8 mouse cellular contexts compared by ENCODE assay signal in the genomic region with DNA sequence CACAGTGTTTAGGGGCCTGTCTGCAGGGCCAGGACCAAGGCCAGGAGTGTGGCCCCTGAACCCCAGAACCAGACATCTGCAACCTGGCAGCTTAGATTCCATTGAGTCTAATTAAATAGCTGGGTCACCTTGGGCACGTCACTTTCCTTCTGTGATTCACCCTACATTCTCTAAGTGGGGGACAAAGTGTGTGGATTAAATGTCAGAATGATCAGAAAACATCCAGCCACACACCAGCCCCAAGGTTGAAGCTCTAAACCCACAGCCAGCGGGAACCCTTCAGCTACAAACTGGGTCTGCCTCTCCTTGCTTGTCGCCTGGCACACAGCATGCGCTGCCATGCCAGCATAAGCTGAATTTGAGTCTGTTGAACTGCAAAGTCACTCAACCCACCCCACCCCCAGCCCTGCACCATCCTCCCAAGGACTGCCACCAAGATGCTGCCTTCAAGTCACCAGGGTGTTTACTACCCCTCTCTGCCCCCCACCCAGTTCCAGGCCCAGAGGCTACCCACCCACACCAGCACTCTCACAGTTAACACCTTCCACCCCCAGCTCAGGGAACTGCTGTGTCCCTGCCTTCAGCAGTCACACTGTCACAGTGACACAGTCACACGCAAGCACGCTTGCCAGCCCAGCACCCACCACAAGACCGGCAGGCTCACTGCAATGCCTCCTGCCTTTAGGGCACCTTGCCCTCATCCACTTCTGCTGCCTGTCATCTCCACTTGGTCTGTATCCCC. TPM values are rescaled to one million over a fixed set of nuclear protein-coding genes. Genes with fewer than 3 reads are reported as not detected.
DNase-seq lines count a peak whose midpoint lies in the region; ATAC-seq and TF ChIP-seq lines count a peak whose summit lies in the region.

No protein-coding gene starts in this region.

- intact Hi-C loops in heart, adult 2 months (cut with DNase I) = loop anchor here (2.0 kb wide), 1 partner anchor 61 kb away; no protein-coding TSS in a partner anchor
- intact Hi-C loops in heart, postnatal 36 days (cut with DNase I) = no loop called here

- H3K9ac ChIP-seq in heart, adult 2 months (ENCODE audit: low read depth, low read length) = peak overlapping the region; percentile 47; the same call in 1 of the 2 replicates
- H3K9ac ChIP-seq in limb, embryonic 14.5 days (ENCODE audit: low read depth, low read length, severe bottlenecking) = no peak overlapping the region

- WGBS in heart, adult 2 months = 69% methylated on average over 7 of the region's 7 CpGs
- WGBS in limb, embryonic 14.5 days = 57% methylated on average over 7 of the region's 7 CpGs

- DNase-seq in heart, adult 2 months = no peak
- DNase-seq in heart, postnatal 36 days = no peak
- no peak for DNase-seq in limb, embryonic 14.5 days (ENCODE audit: low spot score)
- no peak for DNase-seq in kidney, postnatal 14 days
- DNase-seq in thymus, postnatal 36 days = no peak

- peaks cover 5% of the 10 kb centered on the region for H3K79me2 ChIP-seq in heart, adult 2 months (replicated peaks; ENCODE audit: control insufficient read depth, insufficient read depth, low read length)

- no peaks in the 10 kb centered on the region for H3K36me3 ChIP-seq in heart, adult 2 months (ENCODE audit: control insufficient read depth, insufficient read depth, low read length)
- peaks cover 33% of the 10 kb centered on the region for H3K36me3 ChIP-seq in megakaryocyte, embryonic 14.5 days (replicated peaks; ENCODE audit: low read length)
- no peaks in the 10 kb centered on the region for H3K36me3 ChIP-seq in limb, embryonic 14.5 days (ENCODE audit: control insufficient read depth, insufficient read depth, low read length)

- H3K9me3 ChIP-seq in megakaryocyte, embryonic 14.5 days = no peaks in the 10 kb centered on the region
- H3K9me3 ChIP-seq in limb, embryonic 14.5 days (ENCODE audit: control insufficient read depth, low read length) = no peaks in the 10 kb centered on the region

- peak overlapping the region; percentile 99 for H3K4me2 ChIP-seq in limb, embryonic 14.5 days (replicated peaks; ENCODE audit: low read depth, low read length, severe bottlenecking)

- H3K27ac ChIP-seq in heart, adult 2 months = peak overlapping the region; percentile 96
- H3K27ac ChIP-seq in limb, embryonic 14.5 days (replicated peaks; ENCODE audit: low read depth, low read length) = no peak overlapping the region

- peak overlapping the region; percentile 80 for H3K4me3 ChIP-seq in heart, adult 2 months
- H3K4me3 ChIP-seq in megakaryocyte, embryonic 14.5 days (replicated peaks) = peak overlapping the region; percentile 100
- peak overlapping the region; percentile 61 for H3K4me3 ChIP-seq in limb, embryonic 14.5 days (replicated peaks; ENCODE audit: low read length)

- TF ChIP-seq CTCF in heart, adult 2 months (IDR thresholded peaks at IDR 0.05) = no peak

- no peak for ATAC-seq in megakaryocyte, adult 5-6 weeks (ENCODE audit: poor library complexity, severe bottlenecking)
- ATAC-seq in limb, embryonic 14.5 days (ENCODE audit: low FRiP score, low read depth) = no peak
- no peak for ATAC-seq in granulocyte monocyte progenitor cell, adult 5-6 weeks (replicated peaks; ENCODE audit: poor library complexity, severe bottlenecking)

- no peak for TF ChIP-seq EP300 in heart, adult 2 months (IDR thresholded peaks at IDR 0.05; ENCODE audit: insufficient read depth, low read depth, low read length)

- H3K27me3 ChIP-seq in heart, adult 2 months (ENCODE audit: control insufficient read depth, insufficient read depth, low read length) = peaks cover 1% of the 10 kb centered on the region; the same call in 1 of the 2 replicates
- H3K27me3 ChIP-seq in megakaryocyte, embryonic 14.5 days (replicated peaks) = no peaks in the 10 kb centered on the region
- peaks cover 58% of the 10 kb centered on the region for H3K27me3 ChIP-seq in limb, embryonic 14.5 days (ENCODE audit: control insufficient read depth, insufficient read depth, low read length)

- peaks cover 4% of the 10 kb centered on the region for H3K4me1 ChIP-seq in heart, adult 2 months (ENCODE audit: control insufficient read depth, insufficient read depth, low read length)
- peaks cover 73% of the 10 kb centered on the region for H3K4me1 ChIP-seq in megakaryocyte, embryonic 14.5 days
- H3K4me1 ChIP-seq in limb, embryonic 14.5 days (ENCODE audit: control insufficient read depth, insufficient read depth, low read length) = peaks cover 19% of the 10 kb centered on the region; the same call in 1 of the 2 replicates

- no peak for TF ChIP-seq POLR2A in heart, adult 2 months (IDR thresholded peaks at IDR 0.05; ENCODE audit: insufficient read depth, low read depth, low read length)
- TF ChIP-seq POLR2A in limb, embryonic 14.5 days (IDR thresholded peaks at IDR 0.05; ENCODE audit: borderline replicate concordance, extremely low read depth, insufficient read depth, insufficient read length) = no peak

RNA-seq across cellular contexts. Expression of a gene that starts 0.6 kb away (rescaled TPM):
- total RNA-seq in heart, adult 2 months (2021) = 10 to 100 TPM; 27.1 to 27.3 TPM
- polyA plus RNA-seq in heart, adult 2 months (2012; rRNA removed) = 32.6 and 45.1 TPM in 2 replicates
- 10 to 100 TPM; 30.4 to 31.3 TPM for total RNA-seq in heart, postnatal 36 days (2021)
- polyA plus RNA-seq in megakaryocyte, embryonic 14.5 days (2012; ENCODE audit: insufficient read depth, low replicate concordance) = 107 and 125 TPM in 2 replicates
- total RNA-seq in megakaryocyte, adult 5-6 weeks (2015) = 1.3 and 1.6 TPM in 2 replicates
- 0.40 and 1.7 TPM in 2 replicates for total RNA-seq in megakaryocyte, adult 5-6 weeks (2017)
- 15.4 and 19.9 TPM in 2 replicates for polyA plus RNA-seq in limb, embryonic 14.5 days (2012; rRNA removed)
- 4.2 and 5.0 TPM in 2 replicates for polyA plus RNA-seq in limb, embryonic 14.5 days (2014; fragmentation: Nextera tagmentation; extraction: Ambion mirVana)
- 0.30 TPM in 1 of 2 replicates, not detected in the other for total RNA-seq in granulocyte monocyte progenitor cell, adult 5-6 weeks (2014; fragmentation: Nextera tagmentation)
- total RNA-seq in granulocyte monocyte progenitor cell, adult 5-6 weeks (2017) = 0.13 and 0.26 TPM in 2 replicates

RNA-seq across cellular contexts. Expression of a gene that starts 44.5 kb away (rescaled TPM):
- total RNA-seq in heart, adult 2 months (2021) = 10 to 100 TPM; 18.9 to 21.7 TPM
- 21.4 and 31.6 TPM in 2 replicates for polyA plus RNA-seq in heart, adult 2 months (2012; rRNA removed)
- total RNA-seq in heart, postnatal 36 days (2021) = 10 to 100 TPM; 13.2 to 16.6 TPM
- polyA plus RNA-seq in megakaryocyte, embryonic 14.5 days (2012; ENCODE audit: insufficient read depth, low replicate concordance) = 2.2 and 5.7 TPM in 2 replicates
- 4.9 and 5.5 TPM in 2 replicates for total RNA-seq in megakaryocyte, adult 5-6 weeks (2015)
- 3.9 and 7.0 TPM in 2 replicates for total RNA-seq in megakaryocyte, adult 5-6 weeks (2017)
- 8.5 and 9.3 TPM in 2 replicates for polyA plus RNA-seq in limb, embryonic 14.5 days (2012; rRNA removed)
- 2.1 and 2.9 TPM in 2 replicates for polyA plus RNA-seq in limb, embryonic 14.5 days (2014; fragmentation: Nextera tagmentation; extraction: Ambion mirVana)
- total RNA-seq in granulocyte monocyte progenitor cell, adult 5-6 weeks (2014; fragmentation: Nextera tagmentation) = 3.4 and 3.7 TPM in 2 replicates
- 0.26 and 1.7 TPM in 2 replicates for total RNA-seq in granulocyte monocyte progenitor cell, adult 5-6 weeks (2017)

Comparison
In these comparisons a context has a peak if more than half of its experiments do, and no peak if none do; other contexts are left out.
1. RNA of a gene that starts 0.6 kb away (total RNA-seq): 30.4 to 31.3 TPM in heart, postnatal 36 days and 27.1 to 27.3 TPM in heart, adult 2 months; 0.40 to 1.7 TPM in megakaryocyte, adult 5-6 weeks and 0.13 to 0.30 TPM in granulocyte monocyte progenitor cell, adult 5-6 weeks; every median in the first group is over 10 times any median in the second.
2. Peak in every context shown above with its lines, with median percentiles within 50 percentile points of each other: H3K4me3 ChIP-seq.